Mouse (Mus musculus): ENCODE data around the gene Flvcr2. TPM values are rescaled to one million over a fixed set of nuclear protein-coding genes. Genes with fewer than 3 reads are reported as not detected.

Flvcr2 gene
- polyA plus RNA-seq, 1 experiment from 2014 or later, result 3.8 TPM

- Histone ChIP-seq H3K36me3 (no peaks in the 10 kb centered on the region), H3K9me3 (replicated peaks) (no peaks in the 10 kb centered on the region), H3K9ac (no peak overlapping the region), H3K27ac (no peak overlapping the region), H3K4me2 (no peak overlapping the region), H3K4me1 (replicated peaks) (peaks cover 25% of the 10 kb centered on the region), H3K4me3 (replicated peaks) (no peak overlapping the region), H3K27me3 (peaks cover 10% of the 10 kb centered on the region; the same call in 1 of the 2 replicates)
- WGBS (ENCODE audit: insufficient replicate concordance), result 81% methylated on average over 11 of the region's 11 CpGs
- ATAC-seq (ENCODE audit: low read depth), result no peak
- DNase-seq, result no peak
Observed at GRCm38 (mm10) chr12:85707391-85707790, 38.9 kb upstream of the Flvcr2 start.

- peaks cover 25% of the 10 kb centered on the region for H3K4me1 ChIP-seq (replicated peaks)
- no peak overlapping the region for H3K4me2 ChIP-seq
- H3K27me3 ChIP-seq, result peaks cover 10% of the 10 kb centered on the region; the same call in 1 of the 2 replicates
- no peak overlapping the region for H3K4me3 ChIP-seq (replicated peaks)
- H3K36me3 ChIP-seq, result no peaks in the 10 kb centered on the region
- no peak overlapping the region for H3K27ac ChIP-seq
- 74% methylated on average over 12 of the region's 12 CpGs for WGBS (ENCODE audit: insufficient replicate concordance)
- H3K9me3 ChIP-seq (replicated peaks), result no peaks in the 10 kb centered on the region
- no peak for DNase-seq
- H3K9ac ChIP-seq, result no peak overlapping the region
- ATAC-seq (ENCODE audit: low read depth), result no peak
Observed at GRCm38 (mm10) chr12:85708556-85708955, 37.8 kb upstream of the Flvcr2 start.

GRCm38 (mm10) chr12:85710695-85711094, 35.6 kb upstream of the Flvcr2 start:
- Histone ChIP-seq H3K9ac (no peak overlapping the region), H3K36me3 (no peaks in the 10 kb centered on the region), H3K27me3 (peaks cover 10% of the 10 kb centered on the region; the same call in 1 of the 2 replicates), H3K4me3 (replicated peaks) (no peak overlapping the region), H3K9me3 (replicated peaks) (no peaks in the 10 kb centered on the region), H3K4me2 (no peak overlapping the region), H3K27ac (no peak overlapping the region), H3K4me1 (replicated peaks) (peaks cover 8% of the 10 kb centered on the region)
- ATAC-seq (ENCODE audit: low read depth) (no peak), DNase-seq (no peak)
- WGBS (ENCODE audit: insufficient replicate concordance), result 34% methylated on average over 7 of the region's 7 CpGs

GRCm38 (mm10) chr12:85712587-85712986, 33.8 kb upstream of the Flvcr2 start:
- no peak for ATAC-seq (ENCODE audit: low read depth)
- Histone ChIP-seq H3K36me3 (no peaks in the 10 kb centered on the region), H3K4me3 (replicated peaks) (no peak overlapping the region), H3K27me3 (0 out of 2 replicates have a peak, but pooled peaks cover 3% of the 10 kb centered on the region), H3K27ac (no peak overlapping the region), H3K9me3 (replicated peaks) (no peaks in the 10 kb centered on the region), H3K4me1 (replicated peaks) (no peaks in the 10 kb centered on the region), H3K4me2 (no peak overlapping the region), H3K9ac (no peak overlapping the region)
- WGBS (ENCODE audit: insufficient replicate concordance), result 55% methylated on average over 2 of the region's 2 CpGs
- no peak for DNase-seq

GRCm38 (mm10) chr12:85714126-85714525, 32.2 kb upstream of the Flvcr2 start:
- DNase-seq (no peak), ATAC-seq (ENCODE audit: low read depth) (no peak)
- H3K27ac ChIP-seq, result no peak overlapping the region
- H3K4me3 ChIP-seq (replicated peaks), result no peak overlapping the region
- H3K4me2 ChIP-seq, result no peak overlapping the region
- no peaks in the 10 kb centered on the region for H3K36me3 ChIP-seq
- 0 out of 2 replicates have a peak, but pooled peaks cover 3% of the 10 kb centered on the region for H3K27me3 ChIP-seq
- no peaks in the 10 kb centered on the region for H3K9me3 ChIP-seq (replicated peaks)
- H3K4me1 ChIP-seq (replicated peaks), result no peaks in the 10 kb centered on the region
- WGBS (ENCODE audit: insufficient replicate concordance), result 61% methylated on average over 5 of the region's 5 CpGs
- H3K9ac ChIP-seq, result no peak overlapping the region

- 45% methylated on average over 4 of the region's 4 CpGs for WGBS (ENCODE audit: insufficient replicate concordance)
- no peaks in the 10 kb centered on the region for H3K36me3 ChIP-seq
- H3K27me3 ChIP-seq, result peaks cover 5% of the 10 kb centered on the region; the same call in 1 of the 2 replicates
- no peak overlapping the region for H3K4me3 ChIP-seq (replicated peaks)
- H3K27ac ChIP-seq, result no peak overlapping the region
- H3K9ac ChIP-seq, result no peak overlapping the region
- H3K9me3 ChIP-seq (replicated peaks), result no peaks in the 10 kb centered on the region
- DNase-seq (no peak), ATAC-seq (ENCODE audit: low read depth) (no peak)
- no peaks in the 10 kb centered on the region for H3K4me1 ChIP-seq (replicated peaks)
- no peak overlapping the region for H3K4me2 ChIP-seq
Observed at GRCm38 (mm10) chr12:85725306-85725705, 21.0 kb upstream of the Flvcr2 start.

- Histone ChIP-seq H3K27ac (no peak overlapping the region), H3K4me1 (replicated peaks) (no peaks in the 10 kb centered on the region), H3K4me2 (no peak overlapping the region), H3K9me3 (replicated peaks) (no peaks in the 10 kb centered on the region), H3K27me3 (peaks cover 3% of the 10 kb centered on the region; the same call in 1 of the 2 replicates), H3K36me3 (no peaks in the 10 kb centered on the region), H3K4me3 (replicated peaks) (no peak overlapping the region), H3K9ac (no peak overlapping the region)
- DNase-seq (no peak), ATAC-seq (ENCODE audit: low read depth) (no peak)
- 23% methylated on average over 6 of the region's 6 CpGs for WGBS (ENCODE audit: insufficient replicate concordance)
Observed at GRCm38 (mm10) chr12:85726729-85727397, 19.5 kb upstream of the Flvcr2 start.

GRCm38 (mm10) chr12:85728181-85728580, 18.2 kb upstream of the Flvcr2 start:
- H3K9ac ChIP-seq, result no peak overlapping the region
- no peak for ATAC-seq (ENCODE audit: low read depth)
- H3K36me3 ChIP-seq, result no peaks in the 10 kb centered on the region
- no peaks in the 10 kb centered on the region for H3K27me3 ChIP-seq
- no peaks in the 10 kb centered on the region for H3K4me1 ChIP-seq (replicated peaks)
- H3K27ac ChIP-seq, result no peak overlapping the region
- no peaks in the 10 kb centered on the region for H3K9me3 ChIP-seq (replicated peaks)
- H3K4me2 ChIP-seq, result no peak overlapping the region
- H3K4me3 ChIP-seq (replicated peaks), result no peak overlapping the region
- 63% methylated on average over 7 of the region's 7 CpGs for WGBS (ENCODE audit: insufficient replicate concordance)
- DNase-seq, result no peak

- Histone ChIP-seq H3K9ac (no peak overlapping the region), H3K36me3 (no peaks in the 10 kb centered on the region), H3K27me3 (no peaks in the 10 kb centered on the region), H3K9me3 (replicated peaks) (no peaks in the 10 kb centered on the region), H3K4me2 (no peak overlapping the region), H3K4me3 (replicated peaks) (no peak overlapping the region), H3K27ac (no peak overlapping the region), H3K4me1 (replicated peaks) (no peaks in the 10 kb centered on the region)
- ATAC-seq (ENCODE audit: low read depth) (no peak), DNase-seq (no peak)
- WGBS (ENCODE audit: insufficient replicate concordance), result 30% methylated on average over 17 of the region's 17 CpGs
Observed at GRCm38 (mm10) chr12:85729022-85729944, 17.1 kb upstream of the Flvcr2 start.

GRCm38 (mm10) chr12:85729945-85730290, 16.4 kb upstream of the Flvcr2 start:
- Histone ChIP-seq H3K4me1 (replicated peaks) (no peaks in the 10 kb centered on the region), H3K36me3 (no peaks in the 10 kb centered on the region), H3K4me2 (no peak overlapping the region), H3K9me3 (replicated peaks) (no peaks in the 10 kb centered on the region), H3K27ac (no peak overlapping the region), H3K4me3 (replicated peaks) (no peak overlapping the region), H3K9ac (no peak overlapping the region), H3K27me3 (no peaks in the 10 kb centered on the region)
- 37% methylated on average over 6 of the region's 6 CpGs for WGBS (ENCODE audit: insufficient replicate concordance)
- DNase-seq (no peak), ATAC-seq (ENCODE audit: low read depth) (no peak)

GRCm38 (mm10) chr12:85736203-85736602, 10.1 kb upstream of the Flvcr2 start:
- 36% methylated on average over 2 of the region's 2 CpGs for WGBS (ENCODE audit: insufficient replicate concordance)
- no peak overlapping the region for H3K4me2 ChIP-seq
- no peaks in the 10 kb centered on the region for H3K4me1 ChIP-seq (replicated peaks)
- H3K36me3 ChIP-seq, result no peaks in the 10 kb centered on the region
- no peaks in the 10 kb centered on the region for H3K27me3 ChIP-seq
- DNase-seq, result no peak
- no peak overlapping the region for H3K27ac ChIP-seq
- ATAC-seq (ENCODE audit: low read depth), result no peak
- no peak overlapping the region for H3K4me3 ChIP-seq (replicated peaks)
- no peak overlapping the region for H3K9ac ChIP-seq
- H3K9me3 ChIP-seq (replicated peaks), result no peaks in the 10 kb centered on the region
